Mouse (Mus musculus) fibroblast of lung, adult 2 months (primary cell): ENCODE data around the gene Tmem219.

Experiments used
- DNase-seq: peaks from one replicate; pipeline ENCODE4 v3.0.0-alpha.2; 2011; ENCODE audit warnings: low read depth

Gene Tmem219

DNA sequence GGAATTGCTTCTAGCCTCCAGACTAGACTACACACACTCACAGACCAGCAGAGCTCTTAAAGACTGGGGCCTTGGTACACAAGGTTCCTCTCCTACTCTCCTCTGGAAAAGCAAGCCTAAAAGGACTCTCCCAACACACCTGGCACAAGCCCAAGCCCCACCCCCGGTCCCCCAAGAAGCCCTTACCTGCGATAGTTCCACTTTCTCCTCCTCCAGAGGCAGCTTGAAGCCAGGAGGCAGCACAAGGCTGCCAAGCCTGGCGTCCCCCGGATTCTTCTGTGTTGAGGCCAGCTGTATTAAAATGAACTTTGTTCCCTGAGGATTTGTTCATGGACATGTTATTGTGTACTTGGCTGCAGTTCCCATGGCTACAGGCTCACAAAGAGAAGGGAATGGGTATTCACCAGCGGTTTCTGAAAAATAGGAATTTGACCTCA is at the start of gene Tmem219:
Gene Tmem219, minus strand, starts transcription at position 294 of the 437 bp plus-strand sequence.
- DNase-seq = peak; percentile 54

- no peak for DNase-seq
Measured at GRCm38 (mm10) chr7:126967361-126967760, 44.6 kb upstream of the Tmem219 start.

DNA sequence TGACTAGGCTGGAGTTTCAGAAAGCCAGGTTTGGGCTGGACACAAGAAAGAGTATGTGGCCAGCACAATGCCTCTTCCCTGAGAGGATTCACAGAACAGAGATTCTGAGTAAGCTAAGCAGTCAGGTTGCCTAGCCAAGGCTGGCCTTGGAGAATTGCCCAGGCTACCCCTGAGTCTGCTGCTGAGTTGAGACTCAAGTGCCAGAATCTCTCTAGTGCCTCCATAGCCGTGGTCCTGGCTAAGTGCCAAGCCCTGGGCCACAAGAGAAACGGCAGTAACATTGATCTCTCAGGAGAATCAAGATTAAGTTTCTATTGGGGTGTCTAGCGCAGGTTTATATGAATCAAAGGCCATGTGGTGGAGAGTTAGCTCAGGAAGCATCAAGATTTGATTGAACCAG is 42.9 kb upstream of the Tmem219 start:
- no peak for DNase-seq

DNA sequence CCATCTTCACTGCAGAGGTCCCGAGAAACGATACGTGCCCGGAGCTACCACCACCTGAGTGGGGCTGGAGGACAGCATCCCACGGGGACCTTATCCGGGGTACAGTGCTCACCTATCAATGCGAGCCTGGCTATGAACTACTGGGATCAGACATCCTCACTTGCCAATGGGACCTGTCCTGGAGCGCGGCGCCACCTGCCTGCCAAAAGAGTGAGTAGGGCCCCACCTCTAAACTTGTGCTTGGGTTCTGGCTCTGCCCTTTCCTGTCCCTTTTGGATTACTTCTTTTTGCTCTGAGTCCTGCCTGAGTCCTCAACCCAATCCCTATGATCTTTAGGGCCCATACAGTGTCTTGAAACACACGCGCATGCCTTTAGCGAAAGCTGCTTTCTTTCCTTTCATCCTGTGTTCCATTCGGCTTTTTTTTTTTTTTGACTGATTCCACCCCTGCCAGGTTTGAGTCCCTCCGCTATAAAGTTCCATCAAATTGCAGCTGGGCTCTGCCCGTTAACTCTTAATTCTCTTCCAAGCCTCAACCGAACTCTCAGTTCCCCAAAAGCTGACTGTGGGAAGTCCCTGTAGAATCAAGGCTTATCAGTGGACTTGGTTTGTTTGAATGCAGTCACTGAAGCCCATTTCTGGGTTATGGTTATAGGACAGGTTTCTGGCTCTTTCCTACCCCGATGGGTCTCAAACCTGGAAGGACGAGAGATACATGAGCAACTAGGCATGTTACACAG is 41.0 kb upstream of the Tmem219 start:
- no peak for DNase-seq

DNA sequence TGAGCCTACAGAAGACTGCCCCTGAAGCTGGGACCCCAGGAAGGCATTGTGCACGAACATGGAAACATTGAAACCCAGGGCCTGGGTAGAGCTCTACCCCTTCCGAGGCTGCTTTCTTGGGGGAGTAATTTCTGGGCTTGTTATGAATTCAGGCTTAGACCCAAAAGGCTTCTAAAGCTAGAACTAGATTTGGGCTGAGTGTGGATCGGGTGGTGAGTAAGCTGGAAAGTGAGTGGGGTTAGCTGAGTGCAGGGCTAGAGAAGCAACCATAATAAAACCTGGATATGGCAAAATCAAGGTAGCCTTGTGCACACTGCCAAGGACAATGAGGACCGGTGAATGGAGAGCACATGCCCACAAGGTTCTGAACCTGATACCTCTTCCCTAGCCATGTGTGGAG is 39.2 kb upstream of the Tmem219 start:
- no peak for DNase-seq

- no peak for DNase-seq
Measured at GRCm38 (mm10) chr7:126961095-126961494, 38.4 kb upstream of the Tmem219 start.

- no peak for DNase-seq
Measured at GRCm38 (mm10) chr7:126959780-126960179, 37.1 kb upstream of the Tmem219 start.

DNA sequence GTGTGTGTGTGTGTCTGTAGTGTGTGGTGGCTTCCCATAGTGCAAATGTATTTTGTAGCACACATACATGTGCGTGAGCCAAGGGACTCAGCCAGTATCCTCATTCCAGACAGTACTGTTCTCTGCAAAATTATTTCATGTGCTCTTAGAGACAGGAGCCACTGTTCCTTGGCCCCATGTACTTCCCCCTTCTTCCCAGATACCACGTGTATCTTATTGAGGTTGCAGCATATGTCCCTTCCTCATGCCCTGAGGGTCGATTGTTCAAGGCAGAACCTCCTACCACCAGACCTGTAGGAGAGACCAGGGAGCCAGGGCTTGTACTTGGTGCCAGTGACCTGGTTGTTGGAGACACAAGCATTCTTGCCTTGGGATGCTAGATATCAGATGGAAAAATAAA is 32.4 kb upstream of the Tmem219 start:
- DNase-seq = no peak

DNA sequence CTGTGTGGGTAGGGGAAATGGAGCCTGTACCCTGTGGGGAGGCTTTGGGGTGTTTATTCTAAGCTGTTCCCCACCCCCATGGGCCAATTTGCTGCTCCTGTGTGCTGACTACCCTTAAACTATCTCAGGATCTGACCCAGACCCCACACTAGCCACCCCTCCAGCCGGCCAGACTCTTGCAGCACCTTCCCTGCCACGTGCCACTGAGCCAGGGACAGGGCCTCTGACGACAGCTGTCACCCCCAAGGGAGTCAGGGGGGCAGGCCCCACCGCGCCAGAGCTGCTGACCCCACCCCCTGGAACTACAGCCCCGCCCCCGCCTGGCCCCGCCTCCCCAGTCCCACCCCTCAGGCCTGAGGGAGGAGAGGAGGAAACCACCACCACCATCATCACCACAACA is 29.9 kb upstream of the Tmem219 start:
- DNase-seq = no peak

DNA sequence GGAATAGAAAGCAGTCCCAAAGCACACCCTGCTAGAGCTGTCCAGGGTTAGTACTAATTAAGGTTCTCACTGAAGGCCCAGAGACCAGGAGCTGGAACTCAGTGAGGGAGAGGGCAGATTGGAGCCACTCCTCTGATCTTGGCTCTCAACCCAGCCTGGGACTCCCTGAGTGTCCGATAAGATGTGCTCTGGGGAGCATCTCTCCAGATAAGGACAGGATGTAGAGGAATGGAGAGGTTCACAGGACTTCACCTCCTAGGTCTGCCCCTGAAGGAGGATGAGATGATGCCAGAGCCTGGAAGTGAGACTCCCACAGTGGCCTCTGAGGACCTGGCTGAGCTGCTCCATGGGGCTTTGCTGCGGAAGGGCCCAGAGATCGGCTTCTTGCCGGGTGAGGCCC is 29.0 kb upstream of the Tmem219 start:
- no peak for DNase-seq

DNA sequence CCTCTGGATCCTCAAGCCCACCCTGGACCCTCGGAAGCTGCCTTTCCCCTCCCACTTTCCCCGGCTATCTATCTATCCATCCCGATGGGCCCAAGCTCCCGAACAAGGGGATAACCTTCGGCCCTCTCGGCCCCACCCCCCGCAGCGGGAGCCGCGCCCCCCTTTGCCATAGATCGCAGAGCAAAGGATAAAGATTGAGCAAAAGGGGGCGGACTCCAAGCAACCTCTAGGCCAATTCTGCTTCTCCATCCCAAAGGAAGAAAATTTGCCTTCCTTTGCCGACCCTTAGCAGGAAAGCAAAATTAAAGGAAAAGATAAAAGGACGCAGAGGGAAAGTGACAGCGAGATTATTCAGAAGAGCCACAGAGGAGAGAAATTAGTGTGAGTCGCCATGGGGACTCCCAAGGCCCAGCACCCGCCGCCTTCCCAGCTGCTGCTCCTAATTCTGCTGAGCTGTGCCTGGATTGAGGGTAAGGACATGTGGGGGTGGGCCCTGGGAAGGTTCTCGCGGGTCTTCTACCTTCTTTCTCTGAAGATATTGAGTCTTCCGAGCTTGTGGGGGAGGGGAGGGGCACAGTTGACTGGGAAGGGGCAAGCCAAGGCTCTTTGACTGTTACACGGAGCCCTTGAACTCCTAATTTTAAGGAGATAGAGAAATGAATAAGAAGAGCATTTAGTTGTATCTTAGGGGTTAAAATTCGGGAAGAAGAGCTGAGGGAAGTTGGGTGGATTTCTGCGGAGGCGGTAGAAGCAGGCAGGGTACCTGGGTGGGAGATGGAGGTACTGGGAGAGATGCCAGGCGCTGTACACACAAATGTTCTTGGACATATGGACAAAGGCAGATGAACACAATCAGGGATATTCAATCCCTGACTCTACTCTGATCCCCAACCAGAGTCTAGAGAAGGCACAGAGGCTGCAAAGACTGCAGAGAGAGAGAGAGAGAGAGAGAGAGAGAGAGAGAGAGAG is 28.2 kb upstream of the Tmem219 start:
- no peak for DNase-seq

DNA sequence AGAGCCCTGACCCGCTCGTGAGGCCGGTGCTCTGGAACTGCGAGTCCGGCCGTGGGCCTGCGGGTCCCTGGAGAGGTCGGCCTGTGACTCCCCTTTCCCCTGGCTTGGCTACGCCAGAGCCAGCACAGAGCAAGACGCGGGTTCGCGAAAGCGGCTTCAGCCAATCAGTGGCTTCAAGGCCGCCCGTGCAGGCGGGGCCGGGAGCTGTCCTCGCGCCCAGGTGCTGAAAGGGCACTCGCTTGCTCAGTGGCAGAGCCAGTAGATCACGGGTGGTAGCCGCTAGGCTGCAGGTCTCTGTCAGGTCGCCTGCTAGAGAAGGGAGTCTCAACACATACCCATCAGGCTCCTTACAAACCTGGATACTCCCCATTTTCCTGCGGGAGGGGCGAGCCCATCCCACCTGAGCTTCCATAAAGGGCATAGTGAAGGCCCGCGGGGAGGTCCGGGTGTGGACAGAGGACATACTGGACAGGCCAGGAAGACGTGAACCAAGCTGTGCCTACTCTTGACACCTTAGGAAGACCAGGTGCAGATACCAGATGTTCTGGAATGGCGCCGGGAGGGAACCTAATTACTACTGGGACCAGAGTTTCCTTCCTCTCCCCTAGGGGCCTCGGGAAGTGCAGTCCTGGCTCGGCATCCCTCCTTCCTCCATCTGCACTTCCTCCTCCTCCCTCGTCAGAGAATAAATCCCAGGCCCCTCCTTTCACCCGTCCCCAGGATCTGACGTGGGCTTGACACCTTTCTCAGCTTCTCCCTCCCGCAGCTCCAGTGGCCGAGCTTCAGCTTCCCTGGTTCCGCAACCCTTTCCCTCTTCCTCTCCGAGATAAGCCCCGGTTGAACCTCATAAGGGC is 27.3 kb upstream of the Tmem219 start, which contains the start of gene Sez6l2:
Gene Sez6l2, plus strand, starts transcription at position 771 of the 854 bp plus-strand sequence.
- DNase-seq = no peak

- no peak for DNase-seq
Measured at GRCm38 (mm10) chr7:126949403-126949792, 26.7 kb upstream of the Tmem219 start, which contains the start of gene Asphd1. Gene Asphd1, minus strand, starts transcription at chr7:126949582.

GRCm38 (mm10) chr7:126948626-126949025 is 25.9 kb upstream of the Tmem219 start:
- DNase-seq = no peak

DNA sequence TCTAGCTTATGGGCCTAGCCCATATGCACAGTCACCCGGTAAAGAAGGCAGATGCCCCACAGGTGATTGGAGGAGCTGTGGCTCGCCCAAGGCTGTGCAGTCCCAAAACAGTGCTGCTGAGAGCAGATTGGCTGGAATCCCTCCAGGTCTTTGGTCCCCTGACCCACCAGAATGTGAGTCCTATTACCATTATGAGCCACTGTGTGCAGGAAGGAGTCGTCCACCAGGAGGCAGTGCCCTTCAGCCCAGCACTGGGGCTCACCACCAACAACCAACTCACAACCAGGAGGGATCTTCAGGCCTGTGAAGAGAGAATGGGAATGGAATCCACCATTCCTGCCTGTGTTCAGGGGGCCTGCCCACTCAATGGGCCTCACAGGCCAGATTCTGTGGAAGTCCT is 23.8 kb upstream of the Tmem219 start:
- no peak for DNase-seq

DNA sequence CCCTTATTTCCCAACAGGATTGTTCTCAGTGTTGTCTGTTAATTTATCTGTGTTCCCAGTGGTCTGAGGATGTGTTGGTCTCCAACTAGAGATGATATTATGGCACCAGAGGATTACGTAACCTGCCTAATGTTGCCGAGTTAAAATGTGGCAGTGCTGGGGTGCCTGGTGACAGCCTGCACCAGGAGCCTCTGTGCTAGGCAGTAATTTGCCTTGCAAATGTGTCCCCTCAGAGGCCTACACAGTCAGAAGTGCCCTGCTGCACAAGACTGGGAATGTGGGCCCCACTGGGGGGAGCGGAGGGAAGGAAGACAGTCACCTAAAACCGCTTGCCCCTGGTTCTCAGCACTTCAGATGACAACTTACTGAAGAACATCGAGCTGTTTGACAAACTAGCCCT is 19.1 kb upstream of the Tmem219 start:
- no peak for DNase-seq

DNA sequence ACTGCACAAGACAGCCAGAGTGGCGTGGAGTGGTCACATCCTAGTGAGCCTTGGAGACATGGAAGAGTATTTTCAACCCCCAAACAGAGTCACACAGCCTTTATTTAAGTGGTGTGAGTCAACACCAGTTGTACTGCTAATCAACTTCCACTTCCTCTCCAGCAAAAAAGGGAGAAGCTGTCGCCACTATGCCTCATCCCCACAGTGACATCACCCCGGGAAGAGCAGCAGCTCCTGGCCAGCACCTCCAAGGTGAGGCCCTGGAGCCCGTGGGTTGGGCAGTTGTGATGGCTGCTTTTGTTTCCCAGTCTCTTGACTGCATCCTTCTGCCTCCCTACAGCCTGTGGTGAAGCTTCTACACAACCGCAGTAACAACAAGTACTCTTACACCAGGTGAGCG is 18.5 kb upstream of the Tmem219 start:
- DNase-seq = no peak

- no peak for DNase-seq
Measured at GRCm38 (mm10) chr7:126932652-126933051, 9.9 kb upstream of the Tmem219 start.

- DNase-seq = no peak
Measured at GRCm38 (mm10) chr7:126929046-126929445, 6.3 kb upstream of the Tmem219 start.

GRCm38 (mm10) chr7:126928384-126929037 is 5.8 kb upstream of the Tmem219 start, which contains the start of gene Kctd13:
Gene Kctd13, plus strand, starts transcription at chr7:126928879.
- peak; percentile 81 for DNase-seq

DNA sequence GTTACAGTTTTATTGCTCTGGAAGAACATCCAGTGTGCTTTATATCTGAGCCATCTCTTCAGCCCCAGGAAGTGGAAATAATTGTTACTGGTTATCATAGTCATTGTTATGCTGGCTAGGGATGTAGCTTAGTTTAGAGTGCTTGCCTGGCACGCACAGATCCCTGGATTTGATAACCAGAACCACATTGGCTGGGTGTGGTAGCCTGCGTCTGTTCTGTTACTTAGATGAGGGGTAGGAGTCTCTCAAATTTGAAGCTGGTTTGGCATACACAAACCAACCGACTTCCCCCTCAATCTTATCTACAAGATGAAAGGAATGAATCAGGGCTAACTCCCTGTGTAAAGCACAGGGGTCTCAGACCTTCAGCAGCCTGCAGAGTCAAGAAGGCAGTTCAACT is 3.6 kb upstream of the Tmem219 start:
- DNase-seq = no peak
